Mouse (Mus musculus): ENCODE data around the gene Ethe1. TPM values are rescaled to one million over a fixed set of nuclear protein-coding genes. Genes with fewer than 3 reads are reported as not detected.
A peak's percentile ranks its signal among the peaks of the same experiment; 100 is the strongest.

Ethe1 gene
- total and polyA plus RNA-seq, 3 experiments, result 21.0 to 33.3 TPM; not detected in 1

- H3K27ac ChIP-seq (ENCODE audit: control insufficient read depth, low read depth, low read length), result no peak overlapping the region
- no peaks in the 10 kb centered on the region for H3K79me2 ChIP-seq (ENCODE audit: control insufficient read depth, insufficient read depth, low read length, poor library complexity)
- H3K4me1 ChIP-seq (ENCODE audit: control insufficient read depth in 1 of 2, insufficient read depth in 2 of 2, low read length in 2 of 2), result no peaks in the 10 kb centered on the region
- TF ChIP-seq GATA1 (IDR thresholded peaks at IDR 0.05; ENCODE audit: low read depth, low read length), result no peak
- no peak for TF ChIP-seq POLR2AphosphoS2 (IDR thresholded peaks at IDR 0.05; ENCODE audit: low read length)
- peak; percentile 28 for TF ChIP-seq RAD21 (IDR thresholded peaks at IDR 0.05; ENCODE audit: low read depth, low read length)
- no peak for TF ChIP-seq NELFE (IDR thresholded peaks at IDR 0.05; ENCODE audit: low read depth, low read length)
- TF ChIP-seq ELF1 (IDR thresholded peaks at IDR 0.05; ENCODE audit: low read depth, low read length), result no peak
- TF ChIP-seq CHD1 (IDR thresholded peaks at IDR 0.05; ENCODE audit: low read depth, low read length), result no peak
- no peak for TF ChIP-seq MXI1 (IDR thresholded peaks at IDR 0.05; ENCODE audit: low read depth, low read length)
- TF ChIP-seq USF2 (IDR thresholded peaks at IDR 0.05; ENCODE audit: borderline replicate concordance in 1 of 2, insufficient read depth in 1 of 2, low read depth in 1 of 2, low read length in 2 of 2), result no peak
- no peak for TF ChIP-seq JUND (IDR thresholded peaks at IDR 0.05; ENCODE audit: low read depth, low read length)
- peak; percentile 77 to 95 (median 86) for TF ChIP-seq CTCF (IDR thresholded peaks at IDR 0.05 in 2 of 3, conservative IDR thresholded peaks at IDR 0.05 in 1 of 3; ENCODE audit: control insufficient read depth in 1 of 3, insufficient read depth in 1 of 3, low read depth in 2 of 3, low read length in 3 of 3, poor library complexity in 1 of 3, severe bottlenecking in 1 of 3)
- TF ChIP-seq ZC3H11A (IDR thresholded peaks at IDR 0.05; ENCODE audit: low read depth, low read length), result 0 out of 2 replicates have a peak, but pooled peaks have one; percentile 16
- no peak for TF ChIP-seq USF1 (IDR thresholded peaks at IDR 0.05; ENCODE audit: low read depth, low read length)
- TF ChIP-seq SMC3 (IDR thresholded peaks at IDR 0.05; ENCODE audit: low read depth, low read length), result peak; percentile 66
- no peaks in the 10 kb centered on the region for H3K9me3 ChIP-seq (replicated peaks; ENCODE audit: insufficient read depth, low read length)
- H3K4me3 ChIP-seq (ENCODE audit: control insufficient read depth in 1 of 2, insufficient read depth in 1 of 2, low read depth in 2 of 2, low read length in 2 of 2), result no peak overlapping the region
- H3K9ac ChIP-seq (ENCODE audit: control insufficient read depth, low read depth, low read length, poor library complexity, severe bottlenecking), result no peak overlapping the region
- peak; percentile 69 for DNase-seq (ENCODE audit: low read depth, low spot score)
- H3K36me3 ChIP-seq (ENCODE audit: control insufficient read depth in 1 of 2, insufficient read depth in 2 of 2, low read length in 2 of 2), result peaks cover 0 to 3% of the 10 kb centered on the region in 2 experiments; a peak in 2 of 4 replicates
- H3K27me3 ChIP-seq (ENCODE audit: control insufficient read depth in 1 of 2, insufficient read depth in 2 of 2, low read length in 2 of 2), result no peaks in the 10 kb centered on the region
These were observed 22.6 kb upstream of the Ethe1 start for GRCm38 (mm10) chr7:24564607-24565265.

GRCm38 (mm10) chr7:24565627-24566026 lies 21.7 kb upstream of the Ethe1 start:
- Histone ChIP-seq H3K27ac (ENCODE audit: control insufficient read depth, low read depth, low read length) (no peak overlapping the region), H3K79me2 (ENCODE audit: control insufficient read depth, insufficient read depth, low read length, poor library complexity) (no peaks in the 10 kb centered on the region), H3K4me1 (ENCODE audit: control insufficient read depth in 1 of 2, insufficient read depth in 2 of 2, low read length in 2 of 2) (no peaks in the 10 kb centered on the region), H3K27me3 (ENCODE audit: control insufficient read depth in 1 of 2, insufficient read depth in 2 of 2, low read length in 2 of 2) (no peaks in the 10 kb centered on the region), H3K9me3 (replicated peaks; ENCODE audit: insufficient read depth, low read length) (no peaks in the 10 kb centered on the region), H3K4me3 (ENCODE audit: control insufficient read depth in 1 of 2, insufficient read depth in 1 of 2, low read depth in 2 of 2, low read length in 2 of 2) (no peak overlapping the region), H3K9ac (ENCODE audit: control insufficient read depth, low read depth, low read length, poor library complexity, severe bottlenecking) (no peak overlapping the region), H3K36me3 (ENCODE audit: control insufficient read depth in 1 of 2, insufficient read depth in 2 of 2, low read length in 2 of 2) (peaks cover 0 to 3% of the 10 kb centered on the region in 2 experiments; a peak in 2 of 4 replicates)
- no peak for TF ChIP-seq UBTF (IDR thresholded peaks at IDR 0.05; ENCODE audit: borderline replicate concordance, insufficient read depth, low read depth, low read length)
- TF ChIP-seq NELFE (IDR thresholded peaks at IDR 0.05; ENCODE audit: low read depth, low read length), result no peak
- no peak for TF ChIP-seq RCOR1 (IDR thresholded peaks at IDR 0.05; ENCODE audit: low read depth, low read length)
- DNase-seq (ENCODE audit: low read depth, low spot score), result no peak

Measured in MEL (cell line).